12 mouse cellular contexts compared by ENCODE assay signal in the genomic region with DNA sequence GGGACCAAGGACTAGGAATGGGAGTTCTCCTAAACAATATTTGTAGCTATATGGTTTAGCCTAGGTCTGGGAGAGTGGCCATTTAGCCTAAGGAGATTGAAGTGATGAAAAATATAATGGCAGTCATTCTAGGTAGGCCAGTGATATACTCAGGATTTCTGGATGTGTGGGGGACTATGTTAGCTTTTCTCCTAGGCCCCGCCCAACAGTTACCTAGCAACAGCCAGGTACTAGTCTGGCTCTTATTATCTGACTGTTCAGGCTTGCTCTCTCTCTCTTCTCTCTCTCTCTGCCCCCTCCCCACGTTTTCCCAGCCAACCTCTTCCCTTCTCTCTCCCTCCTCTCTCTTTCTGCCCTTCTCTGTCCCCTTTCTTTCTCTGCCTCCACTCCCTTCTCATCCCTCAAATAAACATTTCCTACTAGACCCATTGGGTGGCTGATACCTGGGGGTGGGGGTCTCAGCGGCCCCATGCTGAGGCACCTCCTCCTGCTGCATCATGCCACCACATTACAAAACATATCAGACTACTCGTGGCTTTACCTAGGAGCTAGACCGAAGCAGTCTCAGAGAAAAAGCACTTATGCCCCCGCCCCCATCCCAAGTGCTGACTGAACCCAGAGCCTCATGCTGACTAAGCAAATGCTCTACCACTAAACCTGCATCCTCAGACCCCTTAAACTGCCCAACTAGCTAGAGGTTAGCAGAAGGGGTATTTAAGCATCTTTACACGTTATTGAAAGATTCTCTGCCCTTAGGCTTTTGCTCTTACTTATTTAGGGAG. TPM values are rescaled to one million over a fixed set of nuclear protein-coding genes. Genes with fewer than 3 reads are reported as not detected.
DNase-seq lines count a peak whose midpoint lies in the region; ATAC-seq and TF ChIP-seq lines count a peak whose summit lies in the region.
"Had no signal": no experiment of that assay in that cellular context is flagged by ENCODE, and none has a peak within 500 bp of the region (broad histone marks: within the 10 kb centered on the region; RNA-seq: fewer than 3 reads in every experiment).

No protein-coding gene starts in this region.

- in situ Hi-C loops in ES-E14 (cut with MboI; ENCODE audit: low sequenced_read_pairs in 2 of 2, unreplicated experiment in 2 of 2) = no loop called here

- H3K4me2 ChIP-seq in forebrain, embryonic 14.5 days (ENCODE audit: low read length) = peak overlapping the region; percentile 8; the same call in 1 of the 2 replicates
- peak overlapping the region; percentile 38 for H3K4me2 ChIP-seq in midbrain, embryonic 11.5 days
- H3K4me2 ChIP-seq in intestine, embryonic 16.5 days (ENCODE audit: low read depth, low read length) = no peak overlapping the region

- no peaks in the 10 kb centered on the region for H3K27me3 ChIP-seq in forebrain, embryonic 14.5 days (replicated peaks; ENCODE audit: control insufficient read depth, insufficient read depth, low read length)
- H3K27me3 ChIP-seq in midbrain, embryonic 11.5 days (ENCODE audit: control insufficient read depth, insufficient read depth, low read length) = no peaks in the 10 kb centered on the region
- H3K27me3 ChIP-seq in intestine, embryonic 16.5 days (replicated peaks; ENCODE audit: control insufficient read depth, insufficient read depth, low read length) = no peaks in the 10 kb centered on the region

- no peaks in the 10 kb centered on the region for H3K9me3 ChIP-seq in ES-E14 (ENCODE audit: control insufficient read depth, insufficient read depth, low read depth, low read length)
- H3K9me3 ChIP-seq in forebrain, embryonic 14.5 days (replicated peaks; ENCODE audit: control insufficient read depth, low read length) = no peaks in the 10 kb centered on the region
- no peaks in the 10 kb centered on the region for H3K9me3 ChIP-seq in midbrain, embryonic 11.5 days (ENCODE audit: control insufficient read depth, low read length)
- no peaks in the 10 kb centered on the region for H3K9me3 ChIP-seq in intestine, embryonic 16.5 days (ENCODE audit: control insufficient read depth, low read length)

- H3K27ac ChIP-seq in ES-E14 (ENCODE audit: insufficient read depth, low read depth, low read length, poor library complexity, severe bottlenecking) = no peak overlapping the region
- peak overlapping the region; percentile 99 for H3K27ac ChIP-seq in forebrain, embryonic 14.5 days (ENCODE audit: low read depth, low read length)
- H3K27ac ChIP-seq in midbrain, embryonic 11.5 days (ENCODE audit: low read depth, low read length) = peak overlapping the region; percentile 95
- no peak overlapping the region for H3K27ac ChIP-seq in intestine, embryonic 16.5 days (ENCODE audit: low read length)

- H3K9ac ChIP-seq in ES-E14 (ENCODE audit: insufficient read depth, low read depth, low read length, poor library complexity, severe bottlenecking) = no peak overlapping the region
- H3K9ac ChIP-seq in forebrain, embryonic 14.5 days (ENCODE audit: low read length) = no peak overlapping the region
- H3K9ac ChIP-seq in midbrain, embryonic 11.5 days (ENCODE audit: low read length) = peak overlapping the region; percentile 61
- H3K9ac ChIP-seq in intestine, embryonic 16.5 days (ENCODE audit: low read depth, low read length) = no peak overlapping the region

- H3K36me3 ChIP-seq in ES-E14 (ENCODE audit: control insufficient read depth, insufficient read depth, low read length, poor library complexity, severe bottlenecking) = no peaks in the 10 kb centered on the region; the same call in 1 of the 2 replicates
- no peaks in the 10 kb centered on the region for H3K36me3 ChIP-seq in forebrain, embryonic 14.5 days (ENCODE audit: control insufficient read depth, insufficient read depth, low read length)
- H3K36me3 ChIP-seq in midbrain, embryonic 11.5 days (ENCODE audit: control insufficient read depth, insufficient read depth, low read length) = no peaks in the 10 kb centered on the region
- no peaks in the 10 kb centered on the region for H3K36me3 ChIP-seq in intestine, embryonic 16.5 days (ENCODE audit: control insufficient read depth, insufficient read depth, low read length)

- H3K4me1 ChIP-seq in ES-E14 (ENCODE audit: control insufficient read depth in 2 of 2, insufficient read depth in 2 of 2, low read length in 2 of 2, poor library complexity in 1 of 2) = peaks cover 9 to 23% of the 10 kb centered on the region in 2 experiments
- peaks cover 44% of the 10 kb centered on the region for H3K4me1 ChIP-seq in forebrain, embryonic 14.5 days (ENCODE audit: control insufficient read depth, insufficient read depth, low read length)
- H3K4me1 ChIP-seq in midbrain, embryonic 11.5 days (ENCODE audit: control insufficient read depth, insufficient read depth, low read length) = peaks cover 54% of the 10 kb centered on the region
- H3K4me1 ChIP-seq in intestine, embryonic 16.5 days (ENCODE audit: control insufficient read depth, insufficient read depth, low read length) = peaks cover 19% of the 10 kb centered on the region

- H3K4me3 ChIP-seq in ES-E14 (ENCODE audit: insufficient read depth in 1 of 2, low read depth in 1 of 2, low read length in 2 of 2, poor library complexity in 1 of 2, severe bottlenecking in 1 of 2) = no peak overlapping the region
- no peak overlapping the region for H3K4me3 ChIP-seq in forebrain, embryonic 14.5 days (ENCODE audit: low read depth, low read length)
- H3K4me3 ChIP-seq in midbrain, embryonic 11.5 days (ENCODE audit: low read depth, low read length) = no peak overlapping the region
- no peak overlapping the region for H3K4me3 ChIP-seq in intestine, embryonic 16.5 days (ENCODE audit: low read length)

- WGBS in forebrain, embryonic 14.5 days = 18% methylated on average over 7 of the region's 7 CpGs
- 12% methylated on average over 7 of the region's 7 CpGs for WGBS in midbrain, embryonic 11.5 days
- 37% methylated on average over 7 of the region's 7 CpGs for WGBS in intestine, embryonic 16.5 days

- ATAC-seq in forebrain, embryonic 14.5 days = peak; percentile 16
- peak; percentile 28 for ATAC-seq in midbrain, embryonic 11.5 days (ENCODE audit: low FRiP score)
- no peak for ATAC-seq in intestine, embryonic 16.5 days

- peak; percentile 16 for DNase-seq in cerebellum, adult 11 months
- DNase-seq in cerebellum, postnatal 25 days = no peak
- DNase-seq in ES-E14 (ENCODE audit: low read depth, low spot score) = no peak
- DNase-seq in forebrain, embryonic 14.5 days (ENCODE audit: low spot score) = peak; percentile 72
- DNase-seq in midbrain, embryonic 11.5 days (ENCODE audit: low spot score, missing footprints) = peak; percentile 90
- DNase-seq in right cerebral cortex, adult 18-20 months = no peak
- no peak for DNase-seq in natural killer cell, adult 2 months (ENCODE audit: low spot score in 2 of 2)
- DNase-seq: layer of hippocampus, postnatal 36 days; lung, postnatal 14 days had no signal

TF ChIP-seq in ES-E14, 5 proteins besides CTCF, POLR2A, EP300 and RAD21:
- TF ChIP-seq ZC3H11A (IDR thresholded peaks at IDR 0.05; ENCODE audit: borderline replicate concordance, low read depth, low read length) (no peak), MAFK (IDR thresholded peaks at IDR 0.05; ENCODE audit: insufficient read depth, low read depth, low read length) (peak; percentile 75; the same call in 1 of the 2 replicates)

RNA-seq across cellular contexts. Expression of gene Trit1, which starts 1.7 kb away (rescaled TPM):
- total RNA-seq in ES-E14 (2012; rRNA removed) = 17.1 and 19.1 TPM in 2 replicates
- polyA plus RNA-seq in forebrain, embryonic 14.5 days (2014; fragmentation: Nextera tagmentation; extraction: Ambion mirVana) = 29.4 and 32.7 TPM in 2 replicates
- 26.8 and 29.0 TPM in 2 replicates for polyA plus RNA-seq in midbrain, embryonic 11.5 days (2014; fragmentation: Nextera tagmentation; extraction: Ambion mirVana)
- polyA plus RNA-seq in intestine, embryonic 16.5 days (2015; fragmentation: Nextera tagmentation; extraction: Ambion mirVana) = 12.7 and 16.0 TPM in 2 replicates

RNA-seq across cellular contexts. Expression of gene Mycl, which starts 19.2 kb away (rescaled TPM):
- 6.8 and 7.3 TPM in 2 replicates for total RNA-seq in ES-E14 (2012; rRNA removed)
- polyA plus RNA-seq in forebrain, embryonic 14.5 days (2014; fragmentation: Nextera tagmentation; extraction: Ambion mirVana) = 70.5 and 77.4 TPM in 2 replicates
- polyA plus RNA-seq in midbrain, embryonic 11.5 days (2014; fragmentation: Nextera tagmentation; extraction: Ambion mirVana) = 106 and 108 TPM in 2 replicates
- 5.1 and 5.3 TPM in 2 replicates for polyA plus RNA-seq in intestine, embryonic 16.5 days (2015; fragmentation: Nextera tagmentation; extraction: Ambion mirVana)
- total RNA-seq: MEL had no signal

RNA-seq across cellular contexts. Expression of gene Mfsd2a, which starts 53.7 kb away (rescaled TPM):
- total RNA-seq in ES-E14 (2012; rRNA removed) = 3.7 and 4.3 TPM in 2 replicates
- 31.3 and 36.8 TPM in 2 replicates for polyA plus RNA-seq in forebrain, embryonic 14.5 days (2014; fragmentation: Nextera tagmentation; extraction: Ambion mirVana)
- polyA plus RNA-seq in midbrain, embryonic 11.5 days (2014; fragmentation: Nextera tagmentation; extraction: Ambion mirVana) = 22.8 and 27.2 TPM in 2 replicates
- 3.3 and 4.0 TPM in 2 replicates for polyA plus RNA-seq in intestine, embryonic 16.5 days (2015; fragmentation: Nextera tagmentation; extraction: Ambion mirVana)
- total RNA-seq: heart, postnatal 25 days had no signal

Comparison
In these comparisons a context has a peak if more than half of its experiments do, and no peak if none do; other contexts are left out.
1. DNase-seq: peak in cerebellum, adult 11 months (single experiment), forebrain, embryonic 14.5 days (single experiment) and midbrain, embryonic 11.5 days (single experiment); none in cerebellum, postnatal 25 days (0 of 2), ES-E14 (single experiment), right cerebral cortex, adult 18-20 months (single experiment) and natural killer cell, adult 2 months (0 of 2).
2. H3K27ac ChIP-seq: peak in forebrain, embryonic 14.5 days (single experiment) and midbrain, embryonic 11.5 days (single experiment); none in ES-E14 (single experiment) and intestine, embryonic 16.5 days (single experiment).
3. RNA of gene Mycl, which starts 19.2 kb away (polyA plus RNA-seq): 106 to 108 TPM in midbrain, embryonic 11.5 days and 70.5 to 77.4 TPM in forebrain, embryonic 14.5 days; 5.1 to 5.3 TPM in intestine, embryonic 16.5 days; every median in the first group is over 10 times any median in the second.